Mouse (Mus musculus) liver, embryonic 18 days (tissue): ENCODE results near the gene Tenm4. TPM values are rescaled to one million over a fixed set of nuclear protein-coding genes. Genes with fewer than 3 reads are reported as not detected.

Experiments used
- polyA plus RNA-seq: library from polyadenylated mRNA; depleted of rRNA; stranded (reverse); fragments of >200 nt; gene quantifications from 2 replicates; pipeline ENCODE4 v1.2.3, GENCODE M21; 2012; rRNA removed

The Tenm4 gene
- polyA plus RNA-seq = 1.8 and 2.9 TPM in 2 replicates

GRCm38 (mm10) chr7:96170924-96171595 is at the start of gene Tenm4:
Gene Tenm4, plus strand, starts transcription at chr7:96171246.

DNA sequence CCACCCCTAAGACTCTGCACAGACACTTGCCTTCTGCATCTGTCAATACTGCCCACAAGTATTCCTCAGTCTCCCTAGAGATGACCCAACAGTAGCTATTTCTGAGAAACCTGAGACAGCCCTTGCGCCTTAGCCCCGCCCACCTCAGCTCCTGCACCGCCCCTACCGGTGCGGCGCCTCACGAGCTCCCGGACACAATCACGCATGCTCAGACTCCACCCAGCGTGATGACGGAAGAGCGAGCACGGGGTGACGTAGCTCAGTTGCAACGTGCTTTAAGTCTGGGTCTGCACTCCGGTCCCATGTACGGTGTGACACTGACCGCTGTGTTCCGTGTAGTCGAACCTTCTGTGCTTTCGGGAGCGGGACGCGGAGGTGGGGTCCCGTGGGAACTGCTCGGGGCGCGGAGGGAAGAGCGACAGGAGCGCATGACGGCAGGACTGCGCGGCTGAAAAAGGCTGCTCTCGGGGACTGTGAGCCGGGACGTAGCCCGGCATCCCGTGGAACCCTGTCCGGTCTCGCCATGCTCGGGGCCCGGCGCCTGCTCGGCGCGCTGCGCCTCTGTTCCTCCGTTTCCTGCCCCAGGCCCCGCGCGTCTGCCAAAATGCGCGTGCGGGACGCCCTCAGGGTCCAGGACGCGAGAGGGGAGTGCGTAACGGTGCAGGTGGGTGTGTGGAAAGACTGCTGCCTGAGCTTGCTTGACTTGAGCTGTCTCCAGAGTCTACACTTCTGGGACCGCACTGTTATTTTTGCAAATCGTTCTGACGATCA is 780.4 kb downstream of the Tenm4 start, which contains the start of gene Nars2:
TSS of gene Nars2 (plus strand) at position 225 of the 771 bp plus-strand sequence.

